Mouse (Mus musculus): ENCODE measurements at regions not wholly inside any gene's neighbourhood (a gene's known extent, or its start where the extent isn't known, plus 50 kb on each side); places are given as distances from the start of the nearest gene placed in this dataset.

GRCm38 (mm10) chr15:62087755-62088154 is 1164.9 kb upstream of the A1bg start:
- Histone ChIP-seq H3K4me3 (no peak overlapping the region), H3K27me3 (replicated peaks) (no peaks in the 10 kb centered on the region), H3K9me3 (no peaks in the 10 kb centered on the region), H3K9ac (no peak overlapping the region), H3K36me3 (replicated peaks) (no peaks in the 10 kb centered on the region), H3K4me2 (no peak overlapping the region), H3K4me1 (peaks cover 7% of the 10 kb centered on the region), H3K27ac (no peak overlapping the region)
- ATAC-seq (replicated peaks), result no peak
- 63% methylated on average over 6 of the region's 6 CpGs for WGBS

- 84% methylated on average over 3 of the region's 3 CpGs for WGBS
- no peak for ATAC-seq (replicated peaks)
- no peak overlapping the region for H3K9ac ChIP-seq
- no peaks in the 10 kb centered on the region for H3K9me3 ChIP-seq
- no peaks in the 10 kb centered on the region for H3K4me1 ChIP-seq
- H3K27ac ChIP-seq, result no peak overlapping the region
- H3K4me2 ChIP-seq, result no peak overlapping the region
- no peaks in the 10 kb centered on the region for H3K36me3 ChIP-seq (replicated peaks)
- no peak overlapping the region for H3K4me3 ChIP-seq
- H3K27me3 ChIP-seq (replicated peaks), result no peaks in the 10 kb centered on the region
These were observed 1163.2 kb upstream of the A1bg start for GRCm38 (mm10) chr15:62086037-62086436.

- Histone ChIP-seq H3K9me3 (no peaks in the 10 kb centered on the region), H3K4me2 (no peak overlapping the region), H3K27me3 (replicated peaks) (no peaks in the 10 kb centered on the region), H3K27ac (no peak overlapping the region), H3K9ac (no peak overlapping the region), H3K4me1 (no peaks in the 10 kb centered on the region), H3K4me3 (no peak overlapping the region), H3K36me3 (replicated peaks) (no peaks in the 10 kb centered on the region)
- WGBS, result 92% methylated on average over 3 of the region's 3 CpGs
- ATAC-seq (replicated peaks), result no peak
These were observed 1160.5 kb upstream of the A1bg start for GRCm38 (mm10) chr15:62083347-62083746.

GRCm38 (mm10) chr15:62082539-62082938 is 1159.7 kb upstream of the A1bg start:
- no peak overlapping the region for H3K4me3 ChIP-seq
- H3K9me3 ChIP-seq, result no peaks in the 10 kb centered on the region
- no peaks in the 10 kb centered on the region for H3K27me3 ChIP-seq (replicated peaks)
- no peak overlapping the region for H3K27ac ChIP-seq
- H3K36me3 ChIP-seq (replicated peaks), result no peaks in the 10 kb centered on the region
- 93% methylated on average over 2 of the region's 2 CpGs for WGBS
- no peaks in the 10 kb centered on the region for H3K4me1 ChIP-seq
- H3K9ac ChIP-seq, result no peak overlapping the region
- no peak for ATAC-seq (replicated peaks)
- no peak overlapping the region for H3K4me2 ChIP-seq

GRCm38 (mm10) chr15:62079155-62080109 is 1156.6 kb upstream of the A1bg start:
- no peak overlapping the region for H3K4me3 ChIP-seq
- no peaks in the 10 kb centered on the region for H3K36me3 ChIP-seq (replicated peaks)
- no peak overlapping the region for H3K27ac ChIP-seq
- no peak overlapping the region for H3K9ac ChIP-seq
- no peaks in the 10 kb centered on the region for H3K9me3 ChIP-seq
- H3K27me3 ChIP-seq (replicated peaks), result no peaks in the 10 kb centered on the region
- 72% methylated on average over 9 of the region's 9 CpGs for WGBS
- H3K4me1 ChIP-seq, result no peaks in the 10 kb centered on the region
- no peak overlapping the region for H3K4me2 ChIP-seq
- ATAC-seq (replicated peaks), result peak; percentile 67; the same call in 1 of the 2 replicates

- H3K27me3 ChIP-seq (replicated peaks), result no peaks in the 10 kb centered on the region
- H3K27ac ChIP-seq, result no peak overlapping the region
- ATAC-seq (replicated peaks), result no peak
- 91% methylated on average over 5 of the region's 5 CpGs for WGBS
- H3K9me3 ChIP-seq, result no peaks in the 10 kb centered on the region
- H3K4me3 ChIP-seq, result no peak overlapping the region
- H3K9ac ChIP-seq, result no peak overlapping the region
- H3K4me1 ChIP-seq, result no peaks in the 10 kb centered on the region
- no peaks in the 10 kb centered on the region for H3K36me3 ChIP-seq (replicated peaks)
- no peak overlapping the region for H3K4me2 ChIP-seq
These were observed 1153.9 kb upstream of the A1bg start for GRCm38 (mm10) chr15:62076552-62077234.

- no peak overlapping the region for H3K9ac ChIP-seq
These were observed 1151.9 kb upstream of the A1bg start for GRCm38 (mm10) chr15:62074735-62075134.

GRCm38 (mm10) chr15:62073595-62073994 is 1150.8 kb upstream of the A1bg start:
- no peak for ATAC-seq (replicated peaks)
- Histone ChIP-seq H3K4me2 (no peak overlapping the region), H3K4me3 (no peak overlapping the region), H3K27me3 (replicated peaks) (no peaks in the 10 kb centered on the region), H3K9me3 (no peaks in the 10 kb centered on the region), H3K27ac (no peak overlapping the region), H3K36me3 (replicated peaks) (no peaks in the 10 kb centered on the region), H3K9ac (no peak overlapping the region), H3K4me1 (no peaks in the 10 kb centered on the region)
- 92% methylated on average over 5 of the region's 5 CpGs for WGBS

More at GRCm38 (mm10) chr15:62074735-62075134, 1151.9 kb upstream of the A1bg start:
- H3K9me3 ChIP-seq, result no peaks in the 10 kb centered on the region
- no peak overlapping the region for H3K4me2 ChIP-seq
- ATAC-seq (replicated peaks), result no peak
- H3K27me3 ChIP-seq (replicated peaks), result no peaks in the 10 kb centered on the region
- no peaks in the 10 kb centered on the region for H3K4me1 ChIP-seq
- no peak overlapping the region for H3K27ac ChIP-seq
- 91% methylated on average over 4 of the region's 4 CpGs for WGBS
- no peaks in the 10 kb centered on the region for H3K36me3 ChIP-seq (replicated peaks)
- no peak overlapping the region for H3K4me3 ChIP-seq

GRCm38 (mm10) chr15:62071311-62071710 is 1148.5 kb upstream of the A1bg start:
- 92% methylated on average over 2 of the region's 2 CpGs for WGBS
- H3K36me3 ChIP-seq (replicated peaks), result no peaks in the 10 kb centered on the region
- no peak overlapping the region for H3K4me2 ChIP-seq
- H3K9me3 ChIP-seq, result no peaks in the 10 kb centered on the region
- H3K4me1 ChIP-seq, result no peaks in the 10 kb centered on the region
- H3K9ac ChIP-seq, result no peak overlapping the region
- H3K27me3 ChIP-seq (replicated peaks), result no peaks in the 10 kb centered on the region
- H3K27ac ChIP-seq, result no peak overlapping the region
- no peak for ATAC-seq (replicated peaks)
- H3K4me3 ChIP-seq, result no peak overlapping the region

GRCm38 (mm10) chr15:62068422-62069160 is 1145.8 kb upstream of the A1bg start:
- Histone ChIP-seq H3K36me3 (replicated peaks) (no peaks in the 10 kb centered on the region), H3K4me2 (no peak overlapping the region), H3K4me3 (no peak overlapping the region), H3K9me3 (no peaks in the 10 kb centered on the region), H3K9ac (no peak overlapping the region), H3K27me3 (replicated peaks) (no peaks in the 10 kb centered on the region), H3K4me1 (no peaks in the 10 kb centered on the region), H3K27ac (no peak overlapping the region)
- 77% methylated on average over 11 of the region's 11 CpGs for WGBS
- ATAC-seq (replicated peaks), result no peak

- H3K9me3 ChIP-seq, result no peaks in the 10 kb centered on the region
- no peak overlapping the region for H3K4me3 ChIP-seq
- H3K9ac ChIP-seq, result no peak overlapping the region
- H3K4me1 ChIP-seq, result no peaks in the 10 kb centered on the region
- no peak for ATAC-seq (replicated peaks)
- H3K4me2 ChIP-seq, result no peak overlapping the region
- 89% methylated on average over 3 of the region's 3 CpGs for WGBS
- H3K27me3 ChIP-seq (replicated peaks), result no peaks in the 10 kb centered on the region
- no peaks in the 10 kb centered on the region for H3K36me3 ChIP-seq (replicated peaks)
- H3K27ac ChIP-seq, result no peak overlapping the region
These were observed 1141.6 kb upstream of the A1bg start for GRCm38 (mm10) chr15:62064399-62064798.

- ATAC-seq (replicated peaks), result no peak
- 88% methylated on average over 2 of the region's 2 CpGs for WGBS
These were observed 1134.6 kb upstream of the A1bg start for GRCm38 (mm10) chr15:62057449-62057848.

More at GRCm38 (mm10) chr15:62057449-62057848, 1134.6 kb upstream of the A1bg start:
- H3K4me3 ChIP-seq, result no peak overlapping the region
- no peak overlapping the region for H3K27ac ChIP-seq
- no peaks in the 10 kb centered on the region for H3K9me3 ChIP-seq
- H3K27me3 ChIP-seq (replicated peaks), result no peaks in the 10 kb centered on the region
- no peaks in the 10 kb centered on the region for H3K36me3 ChIP-seq (replicated peaks)
- no peaks in the 10 kb centered on the region for H3K4me1 ChIP-seq
- H3K4me2 ChIP-seq, result no peak overlapping the region
- H3K9ac ChIP-seq, result no peak overlapping the region
